Mouse (Mus musculus): ENCODE results near the gene Triap1. TPM values are rescaled to one million over a fixed set of nuclear protein-coding genes. Genes with fewer than 3 reads are reported as not detected.

Triap1 gene
- polyA plus RNA-seq (2017; shearing (Covaris generic)), result 10 to 100 TPM; 43.1 to 47.1 TPM

DNA sequence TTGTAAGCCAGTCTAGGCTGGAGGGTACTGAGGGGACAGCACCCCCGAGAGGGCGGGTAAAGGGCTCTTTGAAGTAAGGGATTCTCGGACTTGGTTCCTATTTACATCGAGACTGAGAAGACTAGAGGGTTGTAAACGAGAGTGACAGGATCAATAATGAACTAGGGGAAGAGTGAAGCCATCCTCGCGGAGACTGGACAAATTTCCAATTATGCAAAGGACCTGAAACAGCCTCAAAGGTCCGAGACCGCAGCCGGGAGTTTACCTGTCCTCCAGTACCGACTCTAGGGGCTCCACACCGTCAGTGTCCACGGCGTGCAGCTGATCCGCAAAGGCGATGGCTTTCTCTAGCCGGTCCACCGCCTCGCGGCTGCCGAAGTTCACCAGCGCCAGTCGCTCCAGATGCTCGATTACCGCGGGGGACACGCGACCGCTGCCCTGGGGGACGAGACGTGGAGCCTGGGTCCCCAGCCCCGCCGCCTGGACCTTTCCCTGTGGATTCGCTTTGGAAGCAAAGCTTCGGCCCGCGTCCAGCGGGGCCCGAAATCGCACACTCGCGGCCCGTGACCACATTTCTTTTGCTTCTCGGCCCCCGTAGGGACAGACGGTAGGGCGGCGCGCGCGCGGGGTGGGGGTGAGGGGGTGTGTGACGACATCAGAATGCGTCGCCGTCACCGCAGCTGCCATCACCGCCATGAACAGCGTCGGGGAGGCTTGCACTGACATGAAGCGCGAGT lies at the start of gene Triap1, which contains the start of gene Gatc:
TSS of gene Triap1 (plus strand) at position 649 of the 737 bp plus-strand sequence.
TSS of gene Gatc (minus strand) at position 602 of the 737 bp plus-strand sequence.

DNA sequence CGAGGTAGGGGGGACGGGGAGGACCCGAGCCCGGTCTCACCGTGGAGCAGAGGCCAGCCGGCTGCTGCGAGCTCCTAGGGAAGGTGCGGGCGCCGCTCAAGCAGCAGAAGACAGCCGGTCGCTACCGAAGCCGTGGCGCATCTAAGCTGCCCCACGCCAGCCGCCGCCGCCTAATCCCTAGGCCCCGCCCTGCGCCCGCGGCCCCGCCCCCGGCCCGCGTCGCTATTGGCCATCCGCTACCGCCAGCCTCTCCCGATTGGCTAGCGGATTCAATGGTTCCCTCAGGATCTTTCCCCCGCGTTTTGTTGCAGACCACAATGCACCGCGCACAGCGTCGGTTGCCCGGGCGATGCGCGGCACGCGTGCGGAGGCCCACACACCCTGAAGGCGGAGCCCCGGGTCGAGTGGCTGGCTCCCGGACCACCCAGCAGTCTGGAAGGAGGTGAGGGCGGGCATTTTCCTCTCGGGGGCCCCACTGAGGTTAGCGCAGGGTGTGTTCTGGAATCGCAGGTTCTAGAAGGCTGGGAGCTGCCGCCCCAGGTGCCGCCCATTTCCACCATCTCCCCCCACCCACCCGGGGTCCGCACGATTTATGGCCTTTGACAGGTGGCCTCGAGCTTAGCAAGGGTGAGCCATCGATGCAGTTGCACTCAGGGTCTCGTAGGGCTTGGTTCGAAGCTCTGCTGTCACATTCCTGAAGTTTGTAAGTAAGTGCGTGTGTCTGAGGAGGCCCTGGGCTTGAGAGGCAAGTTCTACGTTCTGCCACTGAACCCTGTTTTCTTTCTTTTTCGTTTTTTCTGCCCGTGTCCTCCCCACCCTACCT lies 40.0 kb upstream of the Triap1 start, which contains the start of gene Dynll1:
TSS of gene Dynll1 (minus strand) at position 208 of the 823 bp plus-strand sequence.

DNA sequence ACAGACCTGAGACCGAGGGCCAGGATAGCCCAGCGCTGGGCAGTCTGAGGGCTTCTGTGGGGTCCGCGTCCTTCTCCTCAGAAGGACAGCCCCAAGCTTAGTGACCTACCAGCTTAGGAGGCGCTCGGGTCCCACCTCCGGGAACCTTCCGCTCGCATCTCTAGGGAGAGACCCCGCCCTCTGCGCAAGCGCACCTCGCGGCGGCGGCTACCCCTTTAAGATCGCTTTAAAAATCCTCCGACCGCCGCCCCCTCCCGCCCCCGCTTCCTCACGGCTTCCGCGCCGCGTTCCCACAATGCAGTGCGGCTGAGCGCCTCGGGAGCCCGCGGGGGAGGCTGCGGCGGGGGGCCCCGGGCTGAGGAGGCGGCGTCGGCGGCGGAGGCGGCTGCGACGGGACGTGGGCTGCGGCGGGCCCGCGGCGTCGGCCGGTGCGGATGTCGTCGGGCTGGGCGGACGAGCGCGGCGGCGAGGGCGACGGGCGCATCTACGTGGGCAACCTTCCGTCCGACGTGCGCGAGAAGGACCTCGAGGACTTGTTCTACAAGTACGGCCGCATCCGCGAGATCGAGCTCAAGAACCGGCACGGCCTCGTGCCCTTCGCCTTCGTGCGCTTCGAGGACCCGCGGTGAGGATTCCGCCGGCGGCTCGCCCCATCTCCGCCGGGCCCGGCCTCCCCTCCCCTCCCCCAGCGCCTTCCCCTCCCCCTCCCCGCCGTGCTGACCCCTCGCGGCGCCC lies 14.0 kb upstream of the Triap1 start, which contains the start of gene Srsf9:
TSS of gene Srsf9 (plus strand) at position 303 of the 735 bp plus-strand sequence.

DNA sequence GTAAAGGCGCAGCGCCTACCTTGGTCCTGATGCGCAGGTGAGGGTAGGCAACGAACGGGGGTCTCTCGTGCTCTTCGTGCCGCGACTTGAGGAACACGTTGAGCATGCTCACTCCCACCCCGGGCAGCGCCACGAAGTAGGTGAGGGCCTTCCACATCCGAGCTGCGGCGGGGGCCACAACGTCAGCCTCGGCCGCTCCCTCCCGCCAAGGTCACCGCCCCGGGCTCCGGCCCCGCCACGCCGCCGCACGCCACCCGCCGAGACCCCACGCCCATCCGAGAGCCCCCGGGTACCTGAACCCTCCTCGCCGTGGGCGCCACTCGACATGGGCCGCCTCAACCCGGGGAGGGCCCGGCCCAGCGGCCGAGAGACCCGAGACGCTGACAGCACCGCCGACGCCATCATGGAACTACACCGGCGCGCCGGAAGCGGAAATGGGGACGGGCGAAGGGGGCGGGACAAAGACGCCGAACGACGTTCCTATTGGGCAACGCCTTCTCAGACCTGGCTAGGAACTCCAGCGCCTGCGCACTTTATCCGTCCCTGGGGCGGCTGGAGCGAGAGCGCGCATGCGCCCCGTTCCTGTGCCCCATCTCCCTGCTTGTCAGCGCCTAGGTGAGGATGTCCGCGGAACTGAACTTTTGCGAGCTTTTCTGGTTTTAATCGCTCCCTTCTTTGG lies 7.7 kb downstream of the Triap1 start, which contains the start of gene Cox6a1:
TSS of gene Cox6a1 (minus strand) at position 436 of the 679 bp plus-strand sequence.

Other genes starting within 250 kb of the Triap1 start
- gene Gm10401, start 242.9 kb upstream of the Triap1 start, polyA plus RNA-seq (2017; shearing (Covaris generic)), result not detected
- 10 to 100 TPM; 43.3 to 48.4 TPM for gene Acads, start 221.9 kb upstream of the Triap1 start, polyA plus RNA-seq (2017; shearing (Covaris generic))
- gene Unc119b, start 206.2 kb upstream of the Triap1 start, polyA plus RNA-seq (2017; shearing (Covaris generic)), result 10 to 100 TPM; 50.5 to 65.3 TPM
- gene Mlec, start 183.0 kb upstream of the Triap1 start, polyA plus RNA-seq (2017; shearing (Covaris generic)), result 10 to 100 TPM; 52.9 to 86.0 TPM
- gene Cabp1, start 146.8 kb upstream of the Triap1 start, polyA plus RNA-seq (2017; shearing (Covaris generic)), result under 1 TPM; 0.29 to 0.76 TPM
- 100 to 1,000 TPM; 160 to 229 TPM for gene Pop5, start 105.4 kb upstream of the Triap1 start, polyA plus RNA-seq (2017; shearing (Covaris generic))
- gene Rnf10, start 68.3 kb upstream of the Triap1 start, polyA plus RNA-seq (2017; shearing (Covaris generic)), result 100 to 1,000 TPM in 1 of 2 experiments, 10 to 100 TPM in 1; 91.3 to 145 TPM
- gene Coq5, start 61.6 kb upstream of the Triap1 start, polyA plus RNA-seq (2017; shearing (Covaris generic)), result 10 to 100 TPM; 28.5 to 38.5 TPM
- 100 to 1,000 TPM; 438 to 603 TPM for gene Dynll1, start 40.2 kb upstream of the Triap1 start, polyA plus RNA-seq (2017; shearing (Covaris generic))
- 100 to 1,000 TPM; 126 to 162 TPM for gene Srsf9, start 14.0 kb upstream of the Triap1 start, polyA plus RNA-seq (2017; shearing (Covaris generic))
- gene Gatc, start within 50 bp of the Triap1 start, polyA plus RNA-seq (2017; shearing (Covaris generic)), result 10 to 100 TPM; 20.3 to 23.1 TPM
- 100 to 1,000 TPM; 570 to 585 TPM for gene Cox6a1, start 7.8 kb downstream of the Triap1 start, polyA plus RNA-seq (2017; shearing (Covaris generic))
- gene Msi1, start 88.4 kb downstream of the Triap1 start, polyA plus RNA-seq (2017; shearing (Covaris generic)), result not detected
- gene Pla2g1b, start 125.0 kb downstream of the Triap1 start, polyA plus RNA-seq (2017; shearing (Covaris generic)), result not detected
- gene Sirt4, start 143.5 kb downstream of the Triap1 start, polyA plus RNA-seq (2017; shearing (Covaris generic)), result 10 to 100 TPM; 11.7 to 14.5 TPM
- 10 to 100 TPM; 32.0 to 38.5 TPM for gene Pxn, start 165.5 kb downstream of the Triap1 start, polyA plus RNA-seq (2017; shearing (Covaris generic))
- gene Rplp0, start 218.2 kb downstream of the Triap1 start, polyA plus RNA-seq (2017; shearing (Covaris generic)), result 1,000 to 10,000 TPM; 1,681 to 2,683 TPM
- 10 to 100 TPM; 26.6 to 35.1 TPM for gene Gcn1l1, start 224.0 kb downstream of the Triap1 start, polyA plus RNA-seq (2017; shearing (Covaris generic))